Mouse (Mus musculus) limb, embryonic 15.5 days (tissue): ENCODE results near the gene Tmpo. TPM values are rescaled to one million over a fixed set of nuclear protein-coding genes. Genes with fewer than 3 reads are reported as not detected.
A peak's percentile ranks its signal among the peaks of the same experiment; 100 is the strongest.

Experiments
- ATAC-seq: fragments of 200-750 bp; cut with Nextera tagmentation; 2 replicates; pipeline ENCODE4 v1.8.0; 2017; ENCODE audit warnings: low read depth, moderate TSS enrichment; ENCODE audit not compliant: insufficient number of reproducible peaks, low FRiP score, low TSS enrichment
- H3K27ac ChIP-seq: fragments of 300-500 bp; sonication (generic); 2 replicates; pipeline ENCODE4 v1.5.1; 2015; ENCODE audit warnings: moderate library complexity, mild to moderate bottlenecking, inconsistent platforms
- H3K27me3 ChIP-seq: fragments of 300-500 bp; sonication (generic); 2 replicates; pipeline ENCODE4 v1.6.1; 2015; ENCODE audit warnings: inconsistent platforms
- H3K36me3 ChIP-seq: fragments of 300-500 bp; sonication (generic); 2 replicates; pipeline ENCODE4 v1.6.1; 2015; ENCODE audit warnings: inconsistent platforms
- H3K4me1 ChIP-seq: fragments of 300-500 bp; sonication (generic); 2 replicates; pipeline ENCODE4 v1.6.1; 2015; ENCODE audit warnings: inconsistent platforms
- H3K4me2 ChIP-seq: fragments of 300-500 bp; sonication (generic); 2 replicates; pipeline ENCODE4 v1.6.1; 2015; ENCODE audit warnings: mild to moderate bottlenecking, inconsistent platforms
- H3K4me3 ChIP-seq: fragments of 300-500 bp; sonication (generic); 2 replicates; pipeline ENCODE4 v1.5.1; 2015; ENCODE audit warnings: mild to moderate bottlenecking, inconsistent platforms
- H3K9ac ChIP-seq: fragments of 300-500 bp; sonication (generic); 2 replicates; pipeline ENCODE4 v1.6.1; 2015; ENCODE audit warnings: inconsistent platforms
- H3K9me3 ChIP-seq: fragments of 300-500 bp; sonication (generic); 2 replicates; pipeline ENCODE4 v1.6.1; 2016; ENCODE audit warnings: inconsistent platforms
- WGBS: fragments of 180-500 bp; shearing (Covaris S2); methylation state at CpG from one replicate; pipeline ENCODE4 v1.1.7; 2015; 5-methylcytosine and 5-hydroxymethylcytosine counted together
- polyA plus RNA-seq: library from polyadenylated mRNA; unstranded; fragments of >200 nt; fragmentation: Nextera tagmentation; extraction: Ambion mirVana; gene quantifications from 2 replicates; pipeline ENCODE4 v1.2.1, GENCODE M21; 2015

Gene Tmpo
- polyA plus RNA-seq, 1 experiment from 2014 or later: 201 TPM

- Histone ChIP-seq H3K27me3 (no peaks in the 10 kb centered on the region), H3K36me3 (peaks cover 22% of the 10 kb centered on the region), H3K4me1 (peaks cover 25% of the 10 kb centered on the region), H3K9me3 (no peaks in the 10 kb centered on the region), H3K4me2 (peak overlapping the region; percentile 29), H3K4me3 (peak overlapping the region; percentile 92), H3K9ac (no peak overlapping the region), H3K27ac (peak overlapping the region; percentile 62)
- ATAC-seq: no peak
- 40% methylated on average over 7 of the region's 7 CpGs for WGBS
These were observed 13.8 kb downstream of the Tmpo start for GRCm38 (mm10) chr10:91167352-91167751.

- Histone ChIP-seq H3K9me3 (no peaks in the 10 kb centered on the region), H3K4me2 (peak overlapping the region; percentile 29), H3K27me3 (no peaks in the 10 kb centered on the region), H3K4me1 (peaks cover 25% of the 10 kb centered on the region), H3K4me3 (0 out of 2 replicates have a peak overlapping the region, but pooled peaks have one; percentile 12), H3K27ac (no peak overlapping the region), H3K36me3 (peaks cover 27% of the 10 kb centered on the region), H3K9ac (no peak overlapping the region)
- WGBS: 52% methylated on average over 5 of the region's 5 CpGs
- no peak for ATAC-seq
These were observed 14.2 kb downstream of the Tmpo start for GRCm38 (mm10) chr10:91166890-91167289.

GRCm38 (mm10) chr10:91165850-91166249, 15.3 kb downstream of the Tmpo start:
- H3K27ac ChIP-seq: no peak overlapping the region
- ATAC-seq: no peak
- H3K9me3 ChIP-seq: no peaks in the 10 kb centered on the region
- H3K9ac ChIP-seq: no peak overlapping the region
- no peak overlapping the region for H3K4me2 ChIP-seq
- H3K27me3 ChIP-seq: no peaks in the 10 kb centered on the region
- peaks cover 38% of the 10 kb centered on the region for H3K36me3 ChIP-seq
- H3K4me1 ChIP-seq: peaks cover 25% of the 10 kb centered on the region
- no peak overlapping the region for H3K4me3 ChIP-seq

GRCm38 (mm10) chr10:91164491-91164890, 16.6 kb downstream of the Tmpo start:
- H3K4me1 ChIP-seq: peaks cover 25% of the 10 kb centered on the region
- no peak overlapping the region for H3K4me2 ChIP-seq
- H3K27me3 ChIP-seq: no peaks in the 10 kb centered on the region
- no peaks in the 10 kb centered on the region for H3K9me3 ChIP-seq
- H3K9ac ChIP-seq: no peak overlapping the region
- no peak for ATAC-seq
- no peak overlapping the region for H3K27ac ChIP-seq
- 59% methylated on average over 3 of the region's 3 CpGs for WGBS
- peaks cover 44% of the 10 kb centered on the region for H3K36me3 ChIP-seq
- no peak overlapping the region for H3K4me3 ChIP-seq

GRCm38 (mm10) chr10:91162511-91163163, 18.5 kb downstream of the Tmpo start:
- no peak overlapping the region for H3K9ac ChIP-seq
- peaks cover 59% of the 10 kb centered on the region for H3K36me3 ChIP-seq
- H3K27me3 ChIP-seq: no peaks in the 10 kb centered on the region
- H3K4me2 ChIP-seq: no peak overlapping the region
- no peak for ATAC-seq
- no peak overlapping the region for H3K27ac ChIP-seq
- H3K4me1 ChIP-seq: peaks cover 8% of the 10 kb centered on the region
- no peaks in the 10 kb centered on the region for H3K9me3 ChIP-seq
- H3K4me3 ChIP-seq: no peak overlapping the region
- 91% methylated on average over 15 of the region's 15 CpGs for WGBS

GRCm38 (mm10) chr10:91162077-91162476, 19.0 kb downstream of the Tmpo start:
- H3K36me3 ChIP-seq: peaks cover 63% of the 10 kb centered on the region
- no peaks in the 10 kb centered on the region for H3K27me3 ChIP-seq
- WGBS: 88% methylated on average over 11 of the region's 11 CpGs
- peaks cover 2% of the 10 kb centered on the region; the same call in 1 of the 2 replicates for H3K4me1 ChIP-seq
- no peak overlapping the region for H3K9ac ChIP-seq
- no peak overlapping the region for H3K4me2 ChIP-seq
- no peak overlapping the region for H3K27ac ChIP-seq
- no peak for ATAC-seq
- H3K4me3 ChIP-seq: no peak overlapping the region
- H3K9me3 ChIP-seq: no peaks in the 10 kb centered on the region

GRCm38 (mm10) chr10:91161006-91161405, 20.1 kb downstream of the Tmpo start:
- Histone ChIP-seq H3K4me1 (no peaks in the 10 kb centered on the region), H3K36me3 (peaks cover 71% of the 10 kb centered on the region), H3K9ac (no peak overlapping the region), H3K27ac (no peak overlapping the region), H3K4me3 (no peak overlapping the region), H3K9me3 (no peaks in the 10 kb centered on the region), H3K4me2 (no peak overlapping the region), H3K27me3 (no peaks in the 10 kb centered on the region)
- 93% methylated on average over 5 of the region's 5 CpGs for WGBS
- ATAC-seq: no peak

- Histone ChIP-seq H3K36me3 (peaks cover 82% of the 10 kb centered on the region), H3K4me1 (no peaks in the 10 kb centered on the region), H3K4me2 (no peak overlapping the region), H3K9me3 (no peaks in the 10 kb centered on the region), H3K9ac (no peak overlapping the region), H3K4me3 (no peak overlapping the region), H3K27me3 (no peaks in the 10 kb centered on the region), H3K27ac (no peak overlapping the region)
- 76% methylated on average over 8 of the region's 8 CpGs for WGBS
- no peak for ATAC-seq
These were observed 22.7 kb downstream of the Tmpo start for GRCm38 (mm10) chr10:91158442-91158841.

GRCm38 (mm10) chr10:91156338-91156737, 24.8 kb downstream of the Tmpo start:
- no peak for ATAC-seq
- no peak overlapping the region for H3K4me2 ChIP-seq

GRCm38 (mm10) chr10:91153894-91154503, 27.1 kb downstream of the Tmpo start:
- ATAC-seq: no peak
- no peaks in the 10 kb centered on the region for H3K4me1 ChIP-seq
- no peak overlapping the region for H3K4me3 ChIP-seq
- H3K9ac ChIP-seq: no peak overlapping the region
- no peaks in the 10 kb centered on the region for H3K27me3 ChIP-seq
- H3K36me3 ChIP-seq: peaks cover 86% of the 10 kb centered on the region
- H3K4me2 ChIP-seq: no peak overlapping the region
- H3K9me3 ChIP-seq: no peaks in the 10 kb centered on the region
- H3K27ac ChIP-seq: no peak overlapping the region
- 88% methylated on average over 10 of the region's 10 CpGs for WGBS

More at GRCm38 (mm10) chr10:91156338-91156737, 24.8 kb downstream of the Tmpo start:
- H3K9me3 ChIP-seq: no peaks in the 10 kb centered on the region
- H3K4me1 ChIP-seq: no peaks in the 10 kb centered on the region
- no peak overlapping the region for H3K4me3 ChIP-seq
- 77% methylated on average over 6 of the region's 6 CpGs for WGBS
- no peak overlapping the region for H3K9ac ChIP-seq
- H3K27me3 ChIP-seq: no peaks in the 10 kb centered on the region
- no peak overlapping the region for H3K27ac ChIP-seq
- peaks cover 78% of the 10 kb centered on the region for H3K36me3 ChIP-seq

- H3K4me2 ChIP-seq: no peak overlapping the region
- H3K9me3 ChIP-seq: no peaks in the 10 kb centered on the region
- ATAC-seq: no peak
- no peaks in the 10 kb centered on the region for H3K27me3 ChIP-seq
- peaks cover 2% of the 10 kb centered on the region; the same call in 1 of the 2 replicates for H3K4me1 ChIP-seq
- no peak overlapping the region for H3K27ac ChIP-seq
- WGBS: 95% methylated on average over 7 of the region's 7 CpGs
- H3K9ac ChIP-seq: no peak overlapping the region
- no peak overlapping the region for H3K4me3 ChIP-seq
- peaks cover 42% of the 10 kb centered on the region for H3K36me3 ChIP-seq
These were observed 35.7 kb downstream of the Tmpo start for GRCm38 (mm10) chr10:91145413-91145812.

GRCm38 (mm10) chr10:91143313-91144230, 37.5 kb downstream of the Tmpo start:
- H3K9ac ChIP-seq: no peak overlapping the region
- H3K27ac ChIP-seq: no peak overlapping the region
- peaks cover 25% of the 10 kb centered on the region for H3K36me3 ChIP-seq
- H3K9me3 ChIP-seq: no peaks in the 10 kb centered on the region
- no peak for ATAC-seq
- H3K4me3 ChIP-seq: no peak overlapping the region
- H3K27me3 ChIP-seq: no peaks in the 10 kb centered on the region
- peaks cover 2% of the 10 kb centered on the region; the same call in 1 of the 2 replicates for H3K4me1 ChIP-seq
- H3K4me2 ChIP-seq: no peak overlapping the region
- WGBS: 64% methylated on average over 18 of the region's 18 CpGs
